Comparison of ENCODE assay signal across 8 mouse cellular contexts in genomic region chr6:71492756-71493674, GRCm38 (mm10). TPM values are rescaled to one million over a fixed set of nuclear protein-coding genes. Genes with fewer than 3 reads are reported as not detected.
DNase-seq lines count a peak whose midpoint lies in the region; ATAC-seq and TF ChIP-seq lines count a peak whose summit lies in the region.

No protein-coding gene starts in this region.

- no peak for TF ChIP-seq CTCF in hindbrain, postnatal 0 days (IDR thresholded peaks at IDR 0.05; ENCODE audit: low read depth)

- H3K4me2 ChIP-seq in kidney, embryonic 15.5 days = peak overlapping the region; percentile 77
- peak overlapping the region; percentile 75 for H3K4me2 ChIP-seq in hindbrain, postnatal 0 days (ENCODE audit: low read depth, low read length)
- H3K4me2 ChIP-seq in midbrain, embryonic 16.5 days (ENCODE audit: low read length) = peak overlapping the region; percentile 79

- peaks cover 5% of the 10 kb centered on the region; the same call in 1 of the 2 replicates for H3K36me3 ChIP-seq in kidney, embryonic 15.5 days
- no peaks in the 10 kb centered on the region for H3K36me3 ChIP-seq in hindbrain, postnatal 0 days (ENCODE audit: insufficient read depth, low read length)
- H3K36me3 ChIP-seq in midbrain, embryonic 16.5 days (ENCODE audit: control insufficient read depth, insufficient read depth, low read length) = no peaks in the 10 kb centered on the region; the same call in 1 of the 2 replicates

- H3K9ac ChIP-seq in kidney, embryonic 15.5 days = peak overlapping the region; percentile 98; the same call in 1 of the 2 replicates
- peak overlapping the region; percentile 99 for H3K9ac ChIP-seq in hindbrain, postnatal 0 days (replicated peaks; ENCODE audit: low read length)
- H3K9ac ChIP-seq in midbrain, embryonic 16.5 days (ENCODE audit: low read depth, low read length) = peak overlapping the region; percentile 100

- no peak for ATAC-seq in kidney, embryonic 15.5 days (replicated peaks; ENCODE audit: low FRiP score)
- peak; percentile 61; the same call in 1 of the 2 replicates for ATAC-seq in hindbrain, postnatal 0 days
- ATAC-seq in midbrain, embryonic 16.5 days = no peak
- no peak for ATAC-seq in granulocyte monocyte progenitor cell, adult 5-6 weeks (replicated peaks; ENCODE audit: poor library complexity, severe bottlenecking)

- no peaks in the 10 kb centered on the region for H3K27me3 ChIP-seq in kidney, embryonic 15.5 days
- H3K27me3 ChIP-seq in hindbrain, postnatal 0 days (ENCODE audit: insufficient read depth, low read length) = no peaks in the 10 kb centered on the region
- no peaks in the 10 kb centered on the region for H3K27me3 ChIP-seq in midbrain, embryonic 16.5 days (ENCODE audit: control insufficient read depth, insufficient read depth, low read depth, low read length)

- peaks cover 21% of the 10 kb centered on the region for H3K4me1 ChIP-seq in kidney, embryonic 15.5 days
- H3K4me1 ChIP-seq in brown adipose tissue, adult 24 weeks (ENCODE audit: control insufficient read depth, insufficient read depth, insufficient read length, low read length) = peaks cover 2% of the 10 kb centered on the region; the same call in 1 of the 2 replicates
- H3K4me1 ChIP-seq in hindbrain, postnatal 0 days (ENCODE audit: insufficient read depth, low read length) = peaks cover 7% of the 10 kb centered on the region; the same call in 1 of the 2 replicates
- H3K4me1 ChIP-seq in midbrain, embryonic 16.5 days (ENCODE audit: control insufficient read depth, insufficient read depth, low read length) = peaks cover 13% of the 10 kb centered on the region

- peak overlapping the region; percentile 99 for H3K27ac ChIP-seq in kidney, embryonic 15.5 days
- peak overlapping the region; percentile 53; the same call in 1 of the 2 replicates for H3K27ac ChIP-seq in brown adipose tissue, adult 24 weeks (replicated peaks; ENCODE audit: low read depth, low read length)
- peak overlapping the region; percentile 99 for H3K27ac ChIP-seq in hindbrain, postnatal 0 days
- H3K27ac ChIP-seq in midbrain, embryonic 16.5 days (ENCODE audit: low read length) = peak overlapping the region; percentile 98

- H3K9me3 ChIP-seq in kidney, embryonic 15.5 days (replicated peaks) = no peaks in the 10 kb centered on the region
- H3K9me3 ChIP-seq in hindbrain, postnatal 0 days (ENCODE audit: low read length) = no peaks in the 10 kb centered on the region
- H3K9me3 ChIP-seq in midbrain, embryonic 16.5 days (replicated peaks; ENCODE audit: control insufficient read depth, low read length, poor library complexity, severe bottlenecking) = no peaks in the 10 kb centered on the region

- 15% methylated on average over 21 of the region's 22 CpGs for WGBS in kidney, embryonic 15.5 days
- 21% methylated on average over 19 of the region's 22 CpGs for WGBS in hindbrain, postnatal 0 days
- WGBS in midbrain, embryonic 16.5 days = 19% methylated on average over 20 of the region's 22 CpGs

- no peak for DNase-seq in kidney, adult 11 months
- no peak for DNase-seq in hindbrain, postnatal 0 days (ENCODE audit: low spot score)
- DNase-seq in spleen, postnatal 10 days (ENCODE audit: low spot score in 2 of 2) = no peak
- no peak for DNase-seq in adrenal gland, adult 8-10 months

- H3K4me3 ChIP-seq in kidney, embryonic 15.5 days (replicated peaks) = peak overlapping the region; percentile 95
- peak overlapping the region; percentile 98 for H3K4me3 ChIP-seq in brown adipose tissue, adult 24 weeks (ENCODE audit: insufficient read depth, low read depth, low read length)
- peak overlapping the region; percentile 91 for H3K4me3 ChIP-seq in hindbrain, postnatal 0 days (ENCODE audit: low read length)
- peak overlapping the region; percentile 96 for H3K4me3 ChIP-seq in midbrain, embryonic 16.5 days (ENCODE audit: low read depth, low read length)

RNA-seq across cellular contexts. Expression of gene Rnf103, which starts 0.7 kb away (rescaled TPM):
- 16.7 and 17.2 TPM in 2 replicates for polyA plus RNA-seq in kidney, embryonic 15.5 days (2015; fragmentation: Nextera tagmentation; extraction: Ambion mirVana)
- 12.8 and 17.1 TPM in 2 replicates for polyA plus RNA-seq in brown adipose tissue, adult 24 weeks (2012; ENCODE audit: insufficient read depth, insufficient read length, missing spikeins)
- 27.9 and 30.4 TPM in 2 replicates for total RNA-seq in hindbrain, postnatal 0 days (2014; rRNA removed)
- polyA plus RNA-seq in hindbrain, postnatal 0 days (2015; fragmentation: Nextera tagmentation; extraction: Ambion mirVana) = 23.2 and 25.5 TPM in 2 replicates
- polyA plus RNA-seq in midbrain, embryonic 16.5 days (2015; fragmentation: Nextera tagmentation; extraction: Ambion mirVana) = 22.0 and 23.0 TPM in 2 replicates
- total RNA-seq in granulocyte monocyte progenitor cell, adult 5-6 weeks (2014; fragmentation: Nextera tagmentation) = 7.1 and 8.6 TPM in 2 replicates
- 7.3 and 10.6 TPM in 2 replicates for total RNA-seq in granulocyte monocyte progenitor cell, adult 5-6 weeks (2017)
- 10 to 100 TPM; 38.7 to 47.8 (median 43.5) TPM for total RNA-seq in adrenal gland, adult 8-10 months (2022)

RNA-seq across cellular contexts. Expression of gene Chmp3, which starts 50.6 kb away (rescaled TPM):
- 62.3 and 67.2 TPM in 2 replicates for polyA plus RNA-seq in kidney, embryonic 15.5 days (2015; fragmentation: Nextera tagmentation; extraction: Ambion mirVana)
- polyA plus RNA-seq in brown adipose tissue, adult 24 weeks (2012; ENCODE audit: insufficient read depth, insufficient read length, missing spikeins) = 124 and 240 TPM in 2 replicates
- total RNA-seq in hindbrain, postnatal 0 days (2014; rRNA removed) = 42.4 and 43.6 TPM in 2 replicates
- 52.2 and 57.9 TPM in 2 replicates for polyA plus RNA-seq in hindbrain, postnatal 0 days (2015; fragmentation: Nextera tagmentation; extraction: Ambion mirVana)
- 57.9 and 58.1 TPM in 2 replicates for polyA plus RNA-seq in midbrain, embryonic 16.5 days (2015; fragmentation: Nextera tagmentation; extraction: Ambion mirVana)
- total RNA-seq in granulocyte monocyte progenitor cell, adult 5-6 weeks (2014; fragmentation: Nextera tagmentation) = 28.6 and 36.1 TPM in 2 replicates
- total RNA-seq in granulocyte monocyte progenitor cell, adult 5-6 weeks (2017) = 82.2 and 114 TPM in 2 replicates
- total RNA-seq in adrenal gland, adult 8-10 months (2022) = 100 to 1,000 TPM; 115 to 148 (median 141) TPM

RNA-seq across cellular contexts. Expression of gene Rmnd5a, which starts 52.6 kb away (rescaled TPM):
- 14.1 and 14.7 TPM in 2 replicates for polyA plus RNA-seq in kidney, embryonic 15.5 days (2015; fragmentation: Nextera tagmentation; extraction: Ambion mirVana)
- polyA plus RNA-seq in brown adipose tissue, adult 24 weeks (2012; ENCODE audit: insufficient read depth, insufficient read length, missing spikeins) = 38.1 and 48.0 TPM in 2 replicates
- 44.9 and 46.1 TPM in 2 replicates for total RNA-seq in hindbrain, postnatal 0 days (2014; rRNA removed)
- polyA plus RNA-seq in hindbrain, postnatal 0 days (2015; fragmentation: Nextera tagmentation; extraction: Ambion mirVana) = 8.6 TPM in 2 replicates
- 7.0 and 8.1 TPM in 2 replicates for polyA plus RNA-seq in midbrain, embryonic 16.5 days (2015; fragmentation: Nextera tagmentation; extraction: Ambion mirVana)
- 29.0 and 39.8 TPM in 2 replicates for total RNA-seq in granulocyte monocyte progenitor cell, adult 5-6 weeks (2014; fragmentation: Nextera tagmentation)
- 54.4 TPM in 2 replicates for total RNA-seq in granulocyte monocyte progenitor cell, adult 5-6 weeks (2017)
- total RNA-seq in adrenal gland, adult 8-10 months (2022) = 10 to 100 TPM; 76.1 to 96.7 (median 85.5) TPM
